Mouse (Mus musculus): ENCODE results near the gene Usp50. TPM values are rescaled to one million over a fixed set of nuclear protein-coding genes. Genes with fewer than 3 reads are reported as not detected.

Usp50 gene
- 1.7 and 2.2 TPM in 2 replicates for polyA plus RNA-seq (2015; fragmentation: Nextera tagmentation; extraction: Ambion mirVana)

DNA sequence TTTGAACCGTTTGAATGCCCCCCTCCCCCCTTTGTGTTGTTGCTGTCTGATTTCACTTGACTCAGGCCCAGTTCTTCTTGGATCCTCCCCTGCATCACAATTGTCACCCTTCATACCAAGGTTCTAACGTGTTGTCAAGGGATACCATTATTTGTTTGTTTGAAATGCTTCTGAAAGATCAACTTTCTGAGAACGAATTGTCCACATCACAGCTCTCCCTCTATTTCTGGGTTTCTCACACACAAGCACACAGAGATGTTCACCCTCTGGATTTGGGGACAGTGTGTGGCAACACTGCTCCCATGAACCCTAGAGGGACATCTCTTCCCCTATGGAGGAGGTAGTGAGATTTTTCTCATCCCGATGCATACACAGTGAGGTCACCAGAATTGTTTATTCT is at the start of gene Usp50:
Gene Usp50 (minus strand): TSS at position 101 of the 400 bp plus-strand sequence.

GRCm38 (mm10) chr2:126706759-126707437 is 76.4 kb downstream of the Usp50 start, which contains the start of gene Usp8:
Gene Usp8, plus strand, starts transcription at chr2:126707328.

GRCm38 (mm10) chr2:126676122-126676515 is 107.2 kb downstream of the Usp50 start, which contains the start of gene Gabpb1:
Gene Gabpb1, minus strand, starts transcription at chr2:126676337.

Other genes with a start within 250 kb of the Usp50 start
- 11.6 and 12.1 TPM in 2 replicates for gene Slc27a2, start 231.1 kb downstream of the Usp50 start, polyA plus RNA-seq (2015; fragmentation: Nextera tagmentation; extraction: Ambion mirVana)
- 0.74 and 0.99 TPM in 2 replicates for gene Hdc, start 164.2 kb downstream of the Usp50 start, polyA plus RNA-seq (2015; fragmentation: Nextera tagmentation; extraction: Ambion mirVana)
- gene Gabpb1, start 107.1 kb downstream of the Usp50 start, polyA plus RNA-seq (2015; fragmentation: Nextera tagmentation; extraction: Ambion mirVana), result 19.9 and 20.7 TPM in 2 replicates
- 24.4 and 25.6 TPM in 2 replicates for gene Usp8, start 76.1 kb downstream of the Usp50 start, polyA plus RNA-seq (2015; fragmentation: Nextera tagmentation; extraction: Ambion mirVana)
- 29.1 and 30.6 TPM in 2 replicates for gene Trpm7, start 92.8 kb upstream of the Usp50 start, polyA plus RNA-seq (2015; fragmentation: Nextera tagmentation; extraction: Ambion mirVana)
- 30.2 and 30.3 TPM in 2 replicates for gene Sppl2a, start 149.8 kb upstream of the Usp50 start, polyA plus RNA-seq (2015; fragmentation: Nextera tagmentation; extraction: Ambion mirVana)
- 6.6 and 6.9 TPM in 2 replicates for gene Ap4e1, start 225.2 kb upstream of the Usp50 start, polyA plus RNA-seq (2015; fragmentation: Nextera tagmentation; extraction: Ambion mirVana)